Mouse (Mus musculus): Measurements from ENCODE around the gene Fmr1nb. TPM values are rescaled to one million over a fixed set of nuclear protein-coding genes. Genes with fewer than 3 reads are reported as not detected.
"Not testable (repeated sequence)": the region's sequence is repeated elsewhere in the genome, so short reads cannot be mapped to it uniquely, and the experiment has no call there.

The Fmr1nb gene
- 1 to 10 TPM in 1 of 2 experiments, not detected in 1; 1.2 TPM for polyA plus RNA-seq (2017; shearing (Covaris generic))

DNA sequence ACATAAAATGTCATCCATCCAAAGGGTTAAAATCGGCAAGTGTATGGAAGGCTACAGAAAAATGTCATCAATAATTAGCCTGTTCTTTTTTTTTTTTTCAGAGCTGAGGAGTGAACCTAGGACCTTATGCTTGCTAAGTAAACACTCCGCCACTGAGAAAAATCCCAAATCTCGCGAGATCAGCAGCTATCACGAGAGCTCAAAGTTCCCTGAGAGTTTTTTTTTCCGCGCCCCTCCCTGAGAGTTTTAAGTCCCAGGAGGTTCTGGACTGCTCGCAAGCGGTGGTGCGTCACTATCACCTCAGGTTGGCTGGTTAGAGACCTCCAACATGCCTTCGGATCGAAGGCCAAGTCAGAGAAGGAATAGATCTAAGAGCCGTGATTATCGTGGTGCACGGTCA, at the start of gene Fmr1nb:
TSS of gene Fmr1nb (plus strand) at position 234 of the 400 bp plus-strand sequence.
- no peak for ATAC-seq

DNA sequence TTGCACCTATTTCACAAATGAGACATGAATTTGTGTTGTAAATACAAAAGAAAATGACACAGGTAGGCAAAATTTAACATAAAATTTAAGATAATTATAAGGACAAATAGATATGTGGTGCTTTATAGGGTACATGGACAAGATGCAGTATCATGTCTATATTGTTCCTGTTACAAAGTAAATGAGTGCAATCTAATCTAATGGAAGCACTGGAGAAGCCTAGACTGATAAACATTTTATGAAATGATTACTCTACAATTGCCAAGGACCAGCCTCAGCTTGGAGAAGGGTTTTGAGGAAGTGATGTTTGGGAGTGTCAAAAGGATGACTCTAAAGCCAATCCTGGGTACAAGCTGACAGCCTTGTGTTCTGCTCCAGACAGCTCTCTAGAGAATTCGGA, 24.7 kb upstream of the Fmr1nb start:
- ATAC-seq, result no peak

DNA sequence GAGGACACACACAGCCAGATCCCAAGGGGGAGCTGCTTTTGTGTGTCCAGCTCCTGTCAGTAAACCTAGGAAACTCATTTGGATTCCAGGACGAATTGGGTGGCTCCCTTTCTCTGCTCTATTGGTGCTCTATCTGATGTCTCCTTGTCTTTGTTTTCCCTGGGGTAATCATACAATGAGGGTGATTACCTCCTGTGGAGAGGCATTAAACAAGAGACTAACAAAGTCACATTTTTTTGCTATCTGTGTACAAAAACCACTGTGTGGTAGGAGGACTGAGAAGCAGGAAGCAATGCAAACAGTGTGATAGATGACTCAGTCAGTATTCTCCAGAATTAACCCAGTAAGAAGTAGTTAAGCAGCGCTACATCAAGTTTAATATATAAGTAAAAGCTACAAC, 21.6 kb upstream of the Fmr1nb start:
- ATAC-seq, result no peak

- ATAC-seq, result not testable (repeated sequence)
These were observed 58.8 kb downstream of the Fmr1nb start for GRCm38 (mm10) chrX:68820449-68820848.

- peak; percentile 49 for ATAC-seq
These were observed 59.4 kb downstream of the Fmr1nb start, which contains the start of gene Gm14698 for GRCm38 (mm10) chrX:68821059-68821458. TSS of gene Gm14698 (plus strand) at chrX:68821093.

GRCm38 (mm10) chrX:68839548-68840444, 78.2 kb downstream of the Fmr1nb start:
- ATAC-seq, result no peak

Other genes with a start within 250 kb of the Fmr1nb start
- gene Fmr1, start 83.3 kb upstream of the Fmr1nb start, polyA plus RNA-seq (2017; shearing (Covaris generic)), result 10 to 100 TPM; 17.0 to 24.2 TPM
- 1 to 10 TPM; 1.1 to 1.8 TPM for gene Gm14698, start 59.3 kb downstream of the Fmr1nb start, polyA plus RNA-seq (2017; shearing (Covaris generic))
- not detected for gene Gm6812, start 131.2 kb downstream of the Fmr1nb start, polyA plus RNA-seq (2017; shearing (Covaris generic))